Mouse (Mus musculus): Measurements from ENCODE around the gene S1pr3. TPM values are rescaled to one million over a fixed set of nuclear protein-coding genes. Genes with fewer than 3 reads are reported as not detected.

The S1pr3 gene
- polyA plus RNA-seq, 1 experiment from 2014 or later: 123 TPM

DNA sequence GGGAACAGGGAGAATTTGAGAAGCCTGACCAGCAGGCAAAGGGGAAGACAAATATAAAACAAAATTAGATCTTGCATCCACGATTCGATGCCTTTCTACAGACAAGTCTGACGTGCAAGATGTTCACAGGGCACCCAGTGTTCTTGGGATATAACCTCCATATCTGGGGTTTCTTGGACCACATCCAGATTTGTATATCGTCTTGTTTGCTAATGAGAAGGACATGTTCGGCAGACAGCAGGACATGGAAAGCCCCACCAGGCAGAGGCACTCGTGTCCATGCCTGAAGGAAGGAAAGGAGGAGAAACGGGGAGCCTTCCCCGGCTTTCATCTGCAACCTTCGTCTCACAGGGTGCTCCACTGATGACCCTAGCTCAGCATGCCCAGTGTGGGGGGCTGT is 2.8 kb downstream of the S1pr3 start:
- 40% methylated on average over 9 of the region's 9 CpGs for whole genome bisulfite sequencing
- H3K9me3 ChIP-seq (replicated peaks): peaks cover 7% of the 10 kb centered on the region; the same call in 1 of the 2 replicates
- peaks cover 74% of the 10 kb centered on the region for H3K4me1 ChIP-seq
- peak overlapping the region; percentile 76 for H3K4me3 ChIP-seq
- peaks cover 12% of the 10 kb centered on the region; the same call in 1 of the 2 replicates for H3K27me3 ChIP-seq (ENCODE audit: low read depth, poor library complexity, severe bottlenecking)
- no peak for DNase-seq (ENCODE audit: low spot score)
- peaks cover 34% of the 10 kb centered on the region for H3K36me3 ChIP-seq
- peak overlapping the region; percentile 91 for H3K27ac ChIP-seq

DNA sequence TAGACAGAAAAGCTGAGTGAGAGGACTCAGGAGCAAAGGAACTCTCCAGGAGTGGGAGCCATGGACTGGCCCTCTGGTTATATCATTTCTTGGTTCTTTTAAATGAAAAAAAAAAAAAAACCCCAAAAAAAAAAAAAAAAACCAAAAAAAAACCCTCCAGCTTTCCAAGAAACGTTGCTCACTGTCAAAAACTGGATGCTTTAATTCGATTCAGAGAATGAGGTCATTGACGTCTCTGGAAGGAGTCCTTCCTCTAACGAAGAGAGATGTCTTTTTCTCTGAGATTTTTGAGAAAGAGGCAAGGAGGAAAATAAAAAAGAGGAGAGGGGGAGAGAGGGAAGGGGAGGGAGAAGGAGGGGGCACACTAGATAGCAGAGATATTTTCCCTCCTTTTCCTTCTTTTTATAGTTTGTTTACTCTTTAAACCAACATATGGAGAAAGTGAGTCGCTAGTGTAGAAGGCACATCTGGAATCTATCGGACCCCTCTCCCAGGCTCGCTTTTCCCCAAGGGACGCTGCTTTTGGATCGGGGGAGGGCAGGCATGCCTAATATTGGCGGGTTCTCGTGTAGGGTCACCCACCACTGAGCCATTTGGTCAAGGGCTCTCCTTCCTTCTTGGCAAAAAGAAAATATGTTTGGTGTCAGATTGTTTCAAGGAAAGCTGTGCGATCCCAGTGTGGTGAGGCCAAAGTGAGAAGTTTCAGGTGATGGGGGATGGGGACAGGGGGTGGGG is 3.4 kb downstream of the S1pr3 start:
- Histone ChIP-seq H3K36me3 (peaks cover 40% of the 10 kb centered on the region), H3K27me3 (ENCODE audit: low read depth, poor library complexity, severe bottlenecking) (peaks cover 9% of the 10 kb centered on the region; the same call in 1 of the 2 replicates), H3K4me1 (peaks cover 74% of the 10 kb centered on the region), H3K4me3 (peak overlapping the region; percentile 76), H3K27ac (peak overlapping the region; percentile 91), H3K9me3 (replicated peaks) (peaks cover 7% of the 10 kb centered on the region; the same call in 1 of the 2 replicates)
- 18% methylated on average over 12 of the region's 12 CpGs for WGBS
- peak; percentile 64 for DNase-seq (ENCODE audit: low spot score)

GRCm38 (mm10) chr13:51413461-51413860 is 5.0 kb downstream of the S1pr3 start:
- Histone ChIP-seq H3K36me3 (peaks cover 49% of the 10 kb centered on the region), H3K4me3 (0 out of 2 replicates have a peak overlapping the region, but pooled peaks have one; percentile 76), H3K27ac (peak overlapping the region; percentile 91), H3K27me3 (ENCODE audit: low read depth, poor library complexity, severe bottlenecking) (no peaks in the 10 kb centered on the region), H3K9me3 (replicated peaks) (peaks cover 7% of the 10 kb centered on the region; the same call in 1 of the 2 replicates), H3K4me1 (peaks cover 74% of the 10 kb centered on the region)
- DNase-seq (ENCODE audit: low spot score): no peak
- WGBS: 60% methylated on average over 3 of the region's 3 CpGs

- Histone ChIP-seq H3K27ac (no peak overlapping the region), H3K36me3 (peaks cover 81% of the 10 kb centered on the region)
Observed at GRCm38 (mm10) chr13:51416727-51417126, 8.3 kb downstream of the S1pr3 start.

DNA sequence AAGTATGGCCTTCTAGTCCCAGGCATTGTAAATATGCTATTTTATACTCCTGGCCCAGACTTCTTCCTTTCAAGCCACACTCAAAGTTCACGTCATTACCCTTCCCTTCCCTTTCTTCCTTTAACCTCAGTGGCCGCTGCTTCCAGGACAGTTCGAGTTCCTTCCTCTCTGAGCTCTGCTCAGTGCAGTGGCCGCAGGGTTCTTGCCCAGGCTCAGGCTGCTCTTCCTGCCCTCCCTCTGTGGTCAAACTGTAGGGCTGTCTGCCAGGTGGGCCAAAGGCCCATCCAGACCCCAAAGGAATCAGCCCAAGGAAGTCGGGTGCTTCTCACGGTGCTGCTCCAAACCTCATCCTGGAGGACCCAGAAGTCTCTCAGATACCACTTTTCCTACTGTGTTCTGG is 9.4 kb downstream of the S1pr3 start:
- Histone ChIP-seq H3K4me3 (peak overlapping the region; percentile 21; the same call in 1 of the 2 replicates), H3K27ac (peak overlapping the region; percentile 84), H3K36me3 (peaks cover 92% of the 10 kb centered on the region), H3K4me1 (peaks cover 42% of the 10 kb centered on the region), H3K9me3 (replicated peaks) (peaks cover 7% of the 10 kb centered on the region; the same call in 1 of the 2 replicates), H3K27me3 (ENCODE audit: low read depth, poor library complexity, severe bottlenecking) (no peaks in the 10 kb centered on the region)
- WGBS: 66% methylated on average over 6 of the region's 6 CpGs
- no peak for DNase-seq (ENCODE audit: low spot score)

More at GRCm38 (mm10) chr13:51416727-51417126, 8.3 kb downstream of the S1pr3 start:
- no peaks in the 10 kb centered on the region for H3K27me3 ChIP-seq (ENCODE audit: low read depth, poor library complexity, severe bottlenecking)
- DNase-seq (ENCODE audit: low spot score): no peak
- peaks cover 53% of the 10 kb centered on the region for H3K4me1 ChIP-seq
- H3K9me3 ChIP-seq (replicated peaks): peaks cover 7% of the 10 kb centered on the region; the same call in 1 of the 2 replicates
- no peak overlapping the region for H3K4me3 ChIP-seq
- WGBS: 93% methylated on average over 11 of the region's 11 CpGs

DNA sequence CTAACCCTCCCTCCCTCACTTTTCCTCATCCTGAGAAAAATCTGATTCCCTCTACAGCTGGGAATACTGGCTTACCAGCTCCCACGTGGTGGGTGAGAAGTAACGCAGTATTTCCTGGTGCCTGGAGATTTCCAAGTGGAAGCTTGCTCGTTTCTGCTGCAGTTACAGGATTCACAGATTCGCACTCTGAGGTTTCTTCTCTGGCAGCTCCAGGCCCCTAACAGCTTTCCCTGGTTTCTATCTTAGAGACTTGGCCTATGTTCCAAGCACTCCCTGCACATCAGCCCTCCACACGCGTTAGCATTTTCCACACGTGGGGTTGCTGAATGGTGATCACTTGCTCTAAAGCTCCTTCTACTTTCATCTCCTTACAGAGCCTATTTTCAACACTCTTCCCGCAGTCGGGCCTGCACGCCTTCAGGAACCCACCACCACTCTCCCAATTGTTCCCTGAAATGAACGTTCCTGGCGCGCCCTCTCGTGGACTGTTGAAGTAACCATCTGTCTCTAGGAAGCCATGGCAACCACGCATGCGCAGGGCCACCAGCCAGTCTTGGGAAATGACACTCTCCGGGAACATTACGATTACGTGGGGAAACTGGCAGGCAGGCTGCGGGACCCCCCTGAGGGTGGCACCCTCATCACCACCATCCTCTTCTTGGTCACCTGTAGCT is 10.0 kb downstream of the S1pr3 start:
- H3K4me1 ChIP-seq: peaks cover 36% of the 10 kb centered on the region
- peak overlapping the region; percentile 84 for H3K27ac ChIP-seq
- 9% methylated on average over 20 of the region's 20 CpGs for WGBS
- DNase-seq (ENCODE audit: low spot score): peak; percentile 99
- H3K9me3 ChIP-seq (replicated peaks): peaks cover 7% of the 10 kb centered on the region; the same call in 1 of the 2 replicates
- H3K4me3 ChIP-seq: peak overlapping the region; percentile 21
- H3K27me3 ChIP-seq (ENCODE audit: low read depth, poor library complexity, severe bottlenecking): no peaks in the 10 kb centered on the region
- H3K36me3 ChIP-seq: peaks cover 91% of the 10 kb centered on the region

GRCm38 (mm10) chr13:51418942-51419451 is 10.6 kb downstream of the S1pr3 start:
- Histone ChIP-seq H3K27ac (no peak overlapping the region), H3K36me3 (peaks cover 88% of the 10 kb centered on the region), H3K27me3 (ENCODE audit: low read depth, poor library complexity, severe bottlenecking) (no peaks in the 10 kb centered on the region), H3K4me3 (no peak overlapping the region), H3K9me3 (replicated peaks) (peaks cover 7% of the 10 kb centered on the region; the same call in 1 of the 2 replicates), H3K4me1 (peaks cover 30% of the 10 kb centered on the region)
- no peak for DNase-seq (ENCODE audit: low spot score)
- WGBS: 82% methylated on average over 19 of the region's 19 CpGs

GRCm38 (mm10) chr13:51419501-51419900 is 11.1 kb downstream of the S1pr3 start:
- H3K36me3 ChIP-seq: peaks cover 83% of the 10 kb centered on the region

GRCm38 (mm10) chr13:51420861-51421260 is 12.4 kb downstream of the S1pr3 start:
- 89% methylated on average over 9 of the region's 9 CpGs for WGBS
- no peak overlapping the region for H3K27ac ChIP-seq
- no peak overlapping the region for H3K4me3 ChIP-seq
- H3K36me3 ChIP-seq: peaks cover 70% of the 10 kb centered on the region
- peaks cover 34% of the 10 kb centered on the region for H3K4me1 ChIP-seq
- no peaks in the 10 kb centered on the region for H3K9me3 ChIP-seq (replicated peaks)
- DNase-seq (ENCODE audit: low spot score): no peak
- H3K27me3 ChIP-seq (ENCODE audit: low read depth, poor library complexity, severe bottlenecking): no peaks in the 10 kb centered on the region

More at GRCm38 (mm10) chr13:51419501-51419900, 11.1 kb downstream of the S1pr3 start:
- H3K4me1 ChIP-seq: peaks cover 31% of the 10 kb centered on the region
- 93% methylated on average over 15 of the region's 15 CpGs for WGBS
- H3K27ac ChIP-seq: no peak overlapping the region
- no peak for DNase-seq (ENCODE audit: low spot score)
- no peak overlapping the region for H3K4me3 ChIP-seq
- H3K27me3 ChIP-seq (ENCODE audit: low read depth, poor library complexity, severe bottlenecking): no peaks in the 10 kb centered on the region
- H3K9me3 ChIP-seq (replicated peaks): peaks cover 7% of the 10 kb centered on the region; the same call in 1 of the 2 replicates

GRCm38 (mm10) chr13:51423647-51424046 is 15.2 kb downstream of the S1pr3 start:
- Histone ChIP-seq H3K4me1 (peaks cover 6% of the 10 kb centered on the region), H3K27ac (no peak overlapping the region), H3K36me3 (peaks cover 50% of the 10 kb centered on the region), H3K27me3 (ENCODE audit: low read depth, poor library complexity, severe bottlenecking) (no peaks in the 10 kb centered on the region), H3K9me3 (replicated peaks) (no peaks in the 10 kb centered on the region), H3K4me3 (no peak overlapping the region)
- DNase-seq (ENCODE audit: low spot score): no peak
- WGBS: 75% methylated on average over 9 of the region's 9 CpGs

- DNase-seq (ENCODE audit: low spot score): peak; percentile 80
- Histone ChIP-seq H3K9me3 (replicated peaks) (no peaks in the 10 kb centered on the region), H3K4me1 (peaks cover 5% of the 10 kb centered on the region; the same call in 1 of the 2 replicates), H3K27ac (no peak overlapping the region), H3K36me3 (peaks cover 40% of the 10 kb centered on the region), H3K27me3 (ENCODE audit: low read depth, poor library complexity, severe bottlenecking) (no peaks in the 10 kb centered on the region), H3K4me3 (no peak overlapping the region)
- WGBS: 17% methylated on average over 5 of the region's 5 CpGs
Observed at GRCm38 (mm10) chr13:51424647-51425046, 16.2 kb downstream of the S1pr3 start.

- peaks cover 28% of the 10 kb centered on the region for H3K36me3 ChIP-seq
- 91% methylated on average over 4 of the region's 4 CpGs for WGBS
- no peaks in the 10 kb centered on the region for H3K9me3 ChIP-seq (replicated peaks)
- no peak overlapping the region for H3K4me3 ChIP-seq
- no peak overlapping the region for H3K27ac ChIP-seq
- DNase-seq (ENCODE audit: low spot score): no peak
- no peaks in the 10 kb centered on the region for H3K27me3 ChIP-seq (ENCODE audit: low read depth, poor library complexity, severe bottlenecking)
- peaks cover 5% of the 10 kb centered on the region; the same call in 1 of the 2 replicates for H3K4me1 ChIP-seq
Observed at GRCm38 (mm10) chr13:51425662-51426443, 17.4 kb downstream of the S1pr3 start.

Data from limb, embryonic 10.5 days (tissue).